Mouse (Mus musculus) left cerebral cortex, postnatal 10 days (tissue): ENCODE measurements around the gene Mustn1. TPM values are rescaled to one million over a fixed set of nuclear protein-coding genes. Genes with fewer than 3 reads are reported as not detected.

Source experiments
- DNase-seq, 2 experiments: peaks; one replicate each; pipeline ENCODE4 v3.0.0; 2021 to 2022; ENCODE audit warnings: low spot score in 2 of 2, mixed read lengths in 1 of 2; ENCODE audit errors: extremely low spot score in 1 of 2
- intact Hi-C: fragments of 180-260 bp; cut with DNase I; formaldehyde crosslinking; loops from one replicate; pipeline ENCODE4 v1.15.1; 2025
- total RNA-seq, 2 experiments: library from RNA; stranded (reverse); gene quantifications; 2 replicates each; pipeline ENCODE4 v1.2.3; 2021

Gene Mustn1
- total RNA-seq, 2 experiments from 2014 or later = 2.2 to 2.8 TPM

DNA sequence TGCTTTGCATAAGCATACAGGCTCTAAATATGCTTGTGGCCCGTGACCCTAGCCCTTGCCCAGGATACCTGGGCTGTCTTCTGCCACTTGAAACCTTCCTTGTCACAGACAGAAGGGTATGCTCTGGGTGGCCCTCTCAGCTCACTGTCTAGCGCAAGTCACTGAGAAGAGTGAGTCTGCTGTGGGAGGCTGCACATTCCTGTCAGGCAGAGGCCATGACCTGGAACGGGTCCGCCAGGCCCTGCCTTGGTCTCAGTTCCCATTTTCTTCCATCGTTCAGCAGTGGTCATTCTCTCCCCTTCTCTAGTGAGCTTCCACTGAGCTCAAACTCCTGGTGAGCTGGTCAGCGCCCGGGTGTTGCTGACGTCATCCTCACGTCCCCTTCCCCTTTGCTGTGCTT is 3.0 kb upstream of the Mustn1 start:
- intact Hi-C loops = no loop called here
- no peak for DNase-seq

DNA sequence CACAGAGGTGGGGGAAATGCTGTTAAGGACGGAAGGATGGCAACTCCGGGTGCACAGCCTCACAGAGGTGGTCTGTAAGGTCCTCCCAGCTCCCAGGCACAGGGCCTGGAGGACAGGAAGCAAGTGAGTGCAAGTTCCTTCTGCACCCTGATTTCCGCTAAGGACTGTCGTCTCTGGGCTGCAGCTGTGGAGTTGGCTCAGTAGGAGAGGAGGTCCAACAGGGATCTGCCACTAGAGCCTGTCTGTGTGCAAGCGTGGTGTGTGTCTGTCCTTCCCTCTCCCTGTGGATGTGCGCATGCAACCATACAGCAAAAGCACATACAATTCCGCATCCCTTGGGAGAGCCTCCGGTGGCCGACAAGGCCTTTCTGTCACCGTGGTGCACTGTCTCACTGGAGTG is 2.5 kb upstream of the Mustn1 start:
- DNase-seq = no peak
- intact Hi-C loops = no loop called here

DNA sequence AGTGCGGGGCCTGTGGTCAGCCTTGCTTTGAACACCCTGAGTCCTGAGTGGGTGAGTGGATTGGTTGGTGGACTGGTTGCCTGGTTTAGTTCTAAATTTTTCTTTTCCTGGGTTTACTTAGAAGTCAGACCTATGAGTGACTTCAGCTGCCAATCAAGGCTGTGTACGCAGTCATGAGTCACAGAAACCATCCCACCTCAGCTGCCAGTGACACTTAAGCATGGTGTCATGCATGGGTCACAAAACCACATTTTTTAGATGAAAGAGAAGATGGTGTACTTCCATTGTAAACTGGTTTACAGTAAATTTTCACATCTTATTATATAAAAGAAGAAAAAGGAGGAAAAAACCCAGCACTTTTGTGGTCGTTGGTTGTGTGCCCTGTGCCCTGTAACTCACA is 1.2 kb upstream of the Mustn1 start:
- intact Hi-C loops = no loop called here
- no peak for DNase-seq

DNA sequence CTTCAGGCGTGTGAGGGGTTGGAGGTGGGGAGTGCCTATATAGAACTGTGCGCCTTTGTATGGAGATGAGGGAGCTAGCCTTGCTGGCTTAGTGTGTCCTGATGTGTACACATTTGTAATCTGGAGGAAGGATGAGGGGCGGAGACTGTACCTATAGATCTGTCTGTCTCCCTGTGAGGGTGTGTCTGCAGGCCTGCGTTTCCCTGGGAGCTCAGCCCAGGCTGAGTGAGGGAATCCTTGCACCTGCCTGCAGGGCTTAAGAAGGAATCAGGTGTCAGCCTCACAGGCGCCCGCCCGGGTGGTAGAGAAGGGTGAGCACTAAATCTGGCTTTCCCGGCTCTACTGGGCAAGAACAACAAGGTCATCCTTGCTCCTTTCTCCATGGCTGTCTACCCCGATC is 794 bp downstream of the Mustn1 start:
- intact Hi-C loops = no loop called here
- no peak for DNase-seq

DNA sequence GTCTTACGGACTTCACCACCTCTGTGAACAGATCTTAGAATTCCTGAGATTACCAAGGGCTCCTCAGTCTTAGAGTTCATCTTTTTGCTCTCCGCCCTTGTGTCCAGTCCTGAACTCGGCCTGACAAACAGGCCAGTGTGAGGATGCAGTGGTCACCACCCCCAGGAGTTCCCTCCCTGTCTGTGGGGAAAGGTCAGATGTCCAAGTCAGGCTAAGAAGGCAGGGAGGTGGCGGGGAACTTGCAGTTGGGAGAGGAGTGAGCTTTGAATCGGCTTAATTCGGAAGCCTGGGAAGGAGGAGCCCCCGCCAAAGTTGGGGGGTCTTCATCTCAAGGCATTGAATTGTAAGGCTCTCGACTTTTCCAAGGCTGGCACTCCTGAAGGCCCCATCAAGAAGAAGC is 1.3 kb downstream of the Mustn1 start:
- DNase-seq = no peak
- intact Hi-C loops = no loop called here

DNA sequence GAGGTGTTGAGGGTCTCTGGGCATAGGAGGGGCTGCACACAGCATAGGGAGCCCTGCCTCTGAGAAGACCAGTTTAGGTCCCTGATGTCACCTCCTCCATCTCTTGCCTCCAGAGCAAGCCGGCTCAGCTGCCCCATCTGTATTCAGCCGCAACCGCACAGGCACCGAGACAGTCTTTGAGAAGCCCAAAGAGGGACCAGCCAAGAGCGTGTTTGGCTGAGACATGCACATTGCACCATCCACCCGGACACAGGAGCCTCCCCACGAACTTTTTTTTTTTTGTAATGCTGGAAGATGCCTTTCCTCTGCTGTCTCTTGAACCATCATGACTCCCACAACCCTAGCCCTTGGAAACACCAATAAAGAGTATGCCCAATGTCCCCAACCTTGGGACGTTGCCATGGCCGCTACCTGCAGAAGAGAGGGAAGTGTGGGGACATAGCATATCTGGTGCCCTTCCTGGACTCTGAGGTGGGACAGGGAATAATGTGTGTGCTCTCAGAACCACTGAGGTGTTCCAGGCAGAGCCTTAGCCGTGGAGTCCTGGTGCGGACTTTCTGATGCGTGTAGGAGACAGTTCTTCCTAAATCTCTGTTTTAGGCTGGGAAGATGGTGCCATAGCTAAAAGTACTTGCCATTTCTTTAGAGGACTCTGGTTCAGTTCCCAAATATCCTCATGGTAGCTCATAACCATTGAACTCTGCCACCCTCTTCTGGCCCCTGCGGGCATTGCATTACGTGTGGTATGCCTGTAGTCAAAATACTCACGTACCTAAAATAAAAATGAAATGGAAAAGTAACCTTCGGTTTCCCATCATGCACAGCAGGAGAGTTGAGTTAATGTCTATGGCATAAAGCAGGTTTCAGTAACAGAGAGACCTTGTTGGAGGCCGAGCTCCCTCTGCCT is 2.1 kb downstream of the Mustn1 start:
- DNase-seq = peak in 1 of 2 experiments; percentile 64

DNA sequence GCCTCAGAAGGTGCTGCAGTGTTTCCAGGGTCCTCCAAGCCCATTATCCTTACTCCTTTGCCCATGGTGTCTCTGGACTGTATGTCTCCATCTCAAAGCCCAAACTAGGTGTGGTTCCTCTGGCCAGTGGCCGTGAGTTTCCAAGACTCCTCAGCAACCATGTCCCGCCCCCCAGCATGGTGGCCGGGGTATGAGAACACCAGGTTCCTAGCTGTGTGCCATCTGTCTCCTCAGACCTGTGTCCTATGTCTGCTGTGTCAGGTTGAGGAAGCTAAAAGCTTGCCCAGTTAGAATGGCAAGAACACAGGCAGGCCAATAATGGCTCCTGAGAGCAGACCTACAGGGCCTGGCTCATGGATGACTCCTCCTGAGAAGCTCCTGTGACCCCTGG is 2.7 kb downstream of the Mustn1 start:
- no peak for DNase-seq
- intact Hi-C loops = no loop called here

More for the DNA sequence above, 2.1 kb downstream of the Mustn1 start:
- intact Hi-C loops = no loop called here

DNA sequence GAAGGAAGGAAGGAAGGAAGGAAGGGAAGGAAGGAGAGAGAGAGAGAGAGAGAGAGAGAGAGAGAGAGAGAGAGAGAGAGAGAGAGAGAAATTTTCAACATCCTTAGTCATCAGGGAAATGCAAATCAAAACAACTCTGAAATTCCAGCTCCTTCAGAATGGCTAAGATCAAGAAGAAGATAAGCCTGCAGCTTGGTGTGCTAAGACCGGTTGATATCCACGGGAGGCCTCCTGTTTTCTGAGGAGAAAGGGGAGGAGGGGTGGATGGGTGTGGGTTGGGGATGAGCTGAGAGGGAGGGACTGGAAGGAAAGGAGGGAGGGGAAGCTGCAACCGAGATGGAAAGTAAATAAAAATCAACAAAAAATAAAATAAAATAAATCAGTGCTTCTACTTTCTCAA is 6.3 kb downstream of the Mustn1 start:
- no peak for DNase-seq
- intact Hi-C loops = no loop called here

DNA sequence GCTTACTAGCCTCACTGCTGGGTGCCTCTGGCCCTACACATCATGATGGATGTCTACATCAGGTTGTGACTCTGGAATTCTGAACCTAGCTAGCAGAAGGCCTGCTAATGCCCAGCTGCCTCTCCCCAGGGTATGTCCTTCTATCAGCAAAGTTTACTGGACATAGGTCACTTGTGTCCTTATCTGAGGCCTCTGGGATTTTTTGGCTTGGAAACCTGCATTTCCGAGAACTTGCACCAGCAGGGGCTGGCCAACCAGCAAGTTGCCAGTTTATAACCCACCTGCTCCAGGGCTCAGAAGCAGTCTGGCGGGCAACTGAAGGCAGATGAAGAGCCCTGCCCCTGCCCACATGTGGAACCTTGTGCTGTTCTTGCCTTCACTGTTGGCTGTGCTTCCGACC is 7.2 kb downstream of the Mustn1 start, which contains the start of gene Itih4:
Gene Itih4 (plus strand): TSS at position 273 of the 400 bp plus-strand sequence.
- intact Hi-C loops = no loop called here
- DNase-seq = no peak

DNA sequence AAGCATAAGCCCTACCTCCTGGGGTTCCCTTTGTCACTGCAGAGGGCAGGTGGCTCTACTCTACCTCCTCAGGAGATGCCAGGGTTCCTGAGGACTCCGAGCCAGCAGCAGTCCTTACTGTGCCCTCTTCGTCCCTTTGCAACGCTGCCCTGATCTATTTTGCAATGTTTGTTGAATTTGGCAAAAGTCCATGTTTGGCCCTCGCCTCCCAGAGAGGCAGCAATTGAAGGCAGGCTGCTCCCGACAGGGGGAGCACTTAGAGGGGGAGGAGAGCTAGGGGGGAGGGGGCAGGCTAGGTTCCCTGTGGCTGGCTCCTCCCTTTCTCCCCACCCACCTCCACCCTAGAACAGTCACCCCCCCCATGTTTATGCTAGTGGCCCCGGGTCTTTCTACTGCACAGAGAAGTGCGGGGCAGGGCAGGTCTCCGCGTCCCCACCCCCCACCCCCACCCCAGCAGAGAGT is 9.3 kb downstream of the Mustn1 start:
- intact Hi-C loops = no loop called here
- peak in 1 of 2 experiments; percentile 73 for DNase-seq

DNA sequence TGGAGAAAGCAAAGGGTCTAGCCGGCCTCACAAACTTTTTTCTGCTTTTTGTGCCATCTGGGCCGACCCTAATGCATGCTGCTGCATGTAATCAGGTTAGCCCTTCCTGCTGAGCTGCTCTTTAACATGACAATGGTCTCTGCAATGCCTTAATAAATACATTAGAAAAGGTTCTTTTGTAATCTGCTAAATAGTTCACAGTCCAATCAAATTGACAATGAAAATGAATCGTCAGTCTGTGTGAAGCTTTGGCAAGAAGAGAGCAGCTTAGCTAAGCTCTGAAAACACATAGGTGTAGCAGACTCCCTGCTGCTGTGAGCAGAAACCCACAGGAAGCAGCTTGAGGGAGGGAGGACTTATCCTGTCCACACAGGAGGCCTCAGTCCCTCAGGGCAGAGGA is 21.0 kb downstream of the Mustn1 start:
- intact Hi-C loops = no loop called here
- no peak for DNase-seq

DNA sequence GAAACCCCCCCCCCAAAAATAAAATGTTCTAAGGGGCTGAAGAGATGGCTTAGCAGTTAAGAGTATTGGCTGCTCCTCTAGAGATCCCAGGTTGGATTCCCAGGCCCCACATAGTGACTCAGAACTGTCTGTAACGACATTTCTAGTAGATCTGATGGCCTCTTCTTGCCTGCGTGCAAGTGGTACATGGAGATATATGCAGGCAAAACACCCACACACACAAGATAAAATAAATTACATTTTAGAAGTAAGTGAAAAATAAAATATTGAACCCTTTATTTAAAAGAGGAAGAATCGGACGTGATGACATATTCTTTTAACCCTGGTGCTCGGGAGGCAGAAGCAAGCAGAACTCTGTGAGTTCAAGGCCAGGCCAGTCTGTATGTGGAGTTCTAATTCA is 23.6 kb downstream of the Mustn1 start:
- intact Hi-C loops = no loop called here
- no peak for DNase-seq

DNA sequence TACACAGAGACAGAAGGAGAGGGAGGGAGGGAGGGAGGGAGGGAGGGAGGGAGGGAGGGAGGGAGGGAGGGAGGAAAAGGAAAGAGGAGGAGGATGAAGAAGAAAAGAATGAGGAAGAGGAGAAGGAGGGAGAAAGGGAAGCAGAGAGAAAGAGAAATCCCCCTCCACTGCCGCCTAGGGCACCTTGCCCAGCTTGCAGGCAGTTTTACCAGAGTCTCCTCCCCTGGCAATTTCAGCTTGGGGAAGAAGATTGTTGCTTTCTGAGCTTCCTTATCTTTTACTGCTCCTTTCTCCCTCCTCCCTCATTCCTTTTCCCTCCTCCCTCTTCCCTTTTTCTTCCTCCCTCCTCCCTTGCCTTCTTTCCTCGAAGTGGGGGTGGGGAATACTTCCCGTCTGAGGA is 24.0 kb downstream of the Mustn1 start:
- intact Hi-C loops = no loop called here
- DNase-seq = no peak

DNA sequence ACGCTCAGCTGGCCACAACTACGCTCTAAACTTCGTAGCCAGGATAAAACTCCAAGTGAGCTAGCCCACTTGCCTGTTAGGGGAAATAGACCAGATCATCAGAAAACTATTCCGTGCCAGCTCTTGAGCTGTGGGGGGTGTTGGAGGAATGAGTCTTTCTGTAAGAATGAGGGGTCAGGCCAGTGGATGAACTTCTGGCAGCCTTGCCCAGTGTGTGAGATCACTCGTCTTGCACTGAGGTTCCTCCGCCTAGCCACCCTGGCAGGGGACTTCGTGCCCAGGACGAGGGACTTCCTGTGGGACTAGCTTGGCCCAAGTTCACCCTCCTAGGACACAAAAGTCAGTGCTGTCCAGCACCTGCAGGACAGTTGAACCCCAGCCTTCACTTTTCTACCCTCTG is 25.3 kb downstream of the Mustn1 start:
- intact Hi-C loops = no loop called here
- DNase-seq = no peak

DNA sequence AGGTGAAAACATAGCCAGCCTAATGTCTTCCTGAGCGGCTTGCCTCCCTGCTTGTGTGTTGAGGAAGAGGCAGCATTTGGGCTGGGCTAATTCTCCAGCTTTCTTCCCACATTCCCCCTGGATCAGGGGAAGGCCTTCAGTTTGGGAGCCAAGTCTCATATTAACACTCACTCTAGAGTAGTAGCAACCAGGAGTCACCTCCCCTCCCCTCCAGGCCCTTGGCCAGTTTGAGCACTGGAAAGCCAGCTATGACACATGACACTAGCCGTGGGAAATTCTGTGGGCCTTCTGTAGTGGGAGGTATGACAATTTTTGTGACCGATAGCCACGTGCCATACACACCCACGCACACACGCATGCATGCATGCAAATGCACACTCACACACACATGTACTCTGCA is 27.0 kb downstream of the Mustn1 start:
- no peak for DNase-seq
- intact Hi-C loops = no loop called here

DNA sequence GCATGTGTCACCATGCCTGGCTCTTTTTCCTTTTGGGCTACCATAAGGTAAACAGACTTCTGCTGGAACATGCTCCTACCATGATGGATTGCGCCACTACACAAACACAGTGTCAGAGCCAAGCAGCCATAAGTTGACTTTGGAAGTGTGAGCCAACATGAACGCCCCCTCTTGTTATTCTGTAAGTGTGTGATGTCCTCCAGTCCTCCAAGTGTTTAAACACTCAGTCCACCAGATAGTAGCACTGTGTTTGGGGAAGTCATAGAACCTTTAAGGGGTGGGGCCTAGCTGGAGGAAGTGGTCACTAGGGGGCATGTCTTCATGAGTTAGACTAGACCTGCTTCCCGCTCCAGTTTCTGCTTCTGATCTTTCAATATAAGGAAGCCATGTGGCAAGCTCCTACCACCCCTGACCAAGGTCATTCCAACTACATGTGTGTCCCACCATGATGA is 28.8 kb downstream of the Mustn1 start:
- intact Hi-C loops = no loop called here
- DNase-seq = no peak

DNA sequence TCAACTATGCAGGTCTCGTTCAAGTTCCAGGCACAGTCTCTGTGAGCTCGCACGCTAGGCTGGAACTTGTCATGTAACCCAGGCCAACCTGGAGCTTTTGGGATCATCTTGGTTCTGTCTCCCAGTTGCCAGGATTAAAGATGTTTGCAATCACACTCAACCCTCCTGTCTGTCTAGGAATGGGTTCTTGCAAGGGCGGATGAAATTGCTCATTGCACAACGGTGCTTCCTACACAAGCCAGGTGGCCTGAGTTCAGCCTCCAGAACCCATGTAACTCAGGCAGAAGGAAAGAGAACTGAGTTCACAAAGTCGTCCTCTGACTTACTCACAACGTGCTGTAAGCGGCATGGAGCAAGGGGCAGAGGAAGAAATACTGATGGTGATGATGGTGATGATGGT is 32.1 kb downstream of the Mustn1 start:
- no peak for DNase-seq
- intact Hi-C loops = no loop called here

DNA sequence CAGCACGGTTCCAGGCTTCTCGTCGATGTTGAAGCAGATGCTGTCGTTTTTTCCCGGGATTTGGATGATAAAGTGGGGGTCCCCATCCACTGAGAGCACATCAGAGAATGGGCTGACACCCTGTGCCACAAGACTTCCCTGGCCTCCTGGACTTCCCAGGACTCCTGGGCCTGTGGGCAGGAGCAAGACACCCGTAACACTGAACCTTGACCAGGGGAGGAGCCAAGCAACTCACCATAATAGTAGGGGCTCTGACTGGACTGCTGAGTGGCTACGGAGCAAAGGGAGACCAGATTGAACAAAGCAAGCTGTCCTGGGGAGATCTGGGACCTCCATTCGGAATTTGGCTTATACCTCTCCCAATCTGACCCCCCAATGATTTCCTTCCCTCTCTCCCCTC is 33.6 kb downstream of the Mustn1 start:
- no peak for DNase-seq
- intact Hi-C loops = no loop called here

DNA sequence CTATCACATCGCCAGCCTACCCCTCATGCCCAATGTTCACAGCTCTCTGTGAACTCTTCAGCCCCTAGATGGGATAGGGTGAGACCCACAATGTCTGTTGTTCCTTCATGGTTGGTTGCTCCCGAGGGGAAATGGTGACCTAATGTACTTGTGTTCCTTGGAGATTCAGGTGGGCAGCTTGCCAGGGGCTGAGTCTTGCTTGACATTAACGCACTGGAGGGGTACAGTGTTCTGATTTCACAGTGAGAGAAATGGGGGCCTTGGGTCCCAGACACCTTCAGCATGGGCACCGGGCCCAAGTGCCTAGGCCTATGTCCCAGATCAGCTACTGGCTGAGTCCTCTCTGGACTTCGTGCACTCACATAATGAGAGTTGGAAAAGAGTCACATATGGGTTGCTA is 34.4 kb downstream of the Mustn1 start:
- intact Hi-C loops = no loop called here
- DNase-seq = peak in 1 of 2 experiments; percentile 43

DNA sequence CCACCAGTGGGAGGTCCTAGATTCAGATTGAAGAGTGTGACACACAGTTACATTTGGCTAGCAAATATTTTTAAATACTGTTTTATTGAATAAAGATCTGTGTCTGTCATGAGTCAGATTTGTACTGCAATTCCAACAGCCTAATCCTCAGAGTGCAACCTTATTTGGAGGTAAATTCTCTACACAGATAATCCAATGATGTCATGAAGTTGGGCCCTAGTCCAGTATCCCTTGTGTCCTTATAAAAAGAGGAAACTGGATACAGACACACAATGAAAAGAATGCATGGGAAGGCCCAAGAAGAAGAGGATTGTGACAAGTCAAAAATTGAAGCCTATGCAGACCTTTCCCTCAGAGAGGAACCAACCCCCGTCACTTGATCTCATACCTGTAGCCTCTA is 37.5 kb downstream of the Mustn1 start:
- intact Hi-C loops = no loop called here

More for the DNA sequence above, 37.5 kb downstream of the Mustn1 start:
- DNase-seq = no peak
